Mouse (Mus musculus) liver, embryonic 14.5 days (tissue): ENCODE results near the gene Epha8.

Experiments
- CTCF ChIP-seq: IDR thresholded peaks from 2 replicates; pipeline ENCODE4 v1.5.1; 2016; ENCODE audit warnings: antibody characterized with exemption, low read depth, control low read depth
- EP300 ChIP-seq: IDR thresholded peaks from 2 replicates; pipeline ENCODE4 v1.6.1; 2016; ENCODE audit warnings: antibody characterized with exemption, low read depth

DNA sequence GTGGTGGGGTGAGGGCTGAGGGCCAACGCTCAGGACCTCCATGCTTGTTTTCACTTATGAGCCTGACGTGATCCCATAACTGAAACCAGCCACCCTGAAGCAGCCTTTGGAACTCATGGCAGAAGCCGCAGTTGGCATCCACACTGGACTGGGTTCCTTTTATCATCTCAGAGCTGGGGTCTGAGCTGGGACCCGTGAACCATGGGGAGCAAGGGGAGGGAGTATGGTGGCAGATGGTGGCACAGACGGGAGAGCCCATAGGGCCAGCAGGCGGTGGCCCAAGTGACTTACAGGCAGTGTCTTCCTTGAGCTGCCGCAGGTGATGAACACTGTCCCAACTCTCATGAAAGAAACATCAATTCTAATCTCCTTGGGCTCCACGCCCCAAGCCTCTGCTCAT is 37.8 kb downstream of the Epha8 start:
- no peak for TF ChIP-seq CTCF
- no peak for TF ChIP-seq EP300
